In the genomic region with DNA sequence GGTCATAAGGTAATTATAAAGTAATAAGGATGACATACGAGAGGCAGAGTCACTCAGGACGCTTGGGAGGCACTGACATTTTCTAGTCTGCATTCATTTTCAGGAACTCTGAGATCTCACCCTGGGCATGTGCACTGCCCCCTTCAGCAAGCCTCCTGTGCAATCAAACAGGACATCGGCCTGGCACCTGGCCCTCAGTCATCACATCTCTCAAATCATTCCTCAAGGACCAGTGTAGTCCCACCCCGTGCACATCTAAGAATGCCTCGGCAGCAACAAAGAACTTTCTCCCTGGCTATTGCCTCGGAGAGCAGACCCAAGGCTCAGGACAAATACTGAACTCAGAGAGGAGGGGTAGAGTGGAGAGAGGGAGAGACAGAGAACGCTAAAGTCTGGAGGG, we compare ENCODE assay signal across 14 mouse cellular contexts. TPM values are rescaled to one million over a fixed set of nuclear protein-coding genes. Genes with fewer than 3 reads are reported as not detected.
A peak's percentile ranks its signal among the peaks of the same experiment; 100 is the strongest.
DNase-seq lines count a peak whose midpoint lies in the region; ATAC-seq and TF ChIP-seq lines count a peak whose summit lies in the region.
"Had no signal": no experiment of that assay in that cellular context is flagged by ENCODE, and none has a peak within 500 bp of the region (broad histone marks: within the 10 kb centered on the region; RNA-seq: fewer than 3 reads in every experiment).

No protein-coding gene starts in this region.

- no peaks in the 10 kb centered on the region for H3K36me3 ChIP-seq in hindbrain, embryonic 15.5 days
- no peaks in the 10 kb centered on the region for H3K36me3 ChIP-seq in hindbrain, postnatal 0 days (ENCODE audit: insufficient read depth, low read length)
- no peaks in the 10 kb centered on the region for H3K36me3 ChIP-seq in embryonic facial prominence, embryonic 15.5 days
- H3K36me3 ChIP-seq: intestine, embryonic 15.5 days; neural tube, embryonic 13.5 days had no signal

- H3K9me3 ChIP-seq in hindbrain, embryonic 15.5 days: no peaks in the 10 kb centered on the region
- no peaks in the 10 kb centered on the region for H3K9me3 ChIP-seq in hindbrain, postnatal 0 days (ENCODE audit: low read length)
- H3K9me3 ChIP-seq in embryonic facial prominence, embryonic 15.5 days (replicated peaks): no peaks in the 10 kb centered on the region
- H3K9me3 ChIP-seq: intestine, embryonic 15.5 days; neural tube, embryonic 13.5 days had no signal

- H3K4me3 ChIP-seq in hindbrain, embryonic 15.5 days: no peak overlapping the region
- H3K4me3 ChIP-seq in hindbrain, postnatal 0 days (ENCODE audit: low read length): no peak overlapping the region
- no peak overlapping the region for H3K4me3 ChIP-seq in embryonic facial prominence, embryonic 15.5 days (replicated peaks)
- H3K4me3 ChIP-seq: heart, adult 2 months; intestine, embryonic 15.5 days; neural tube, embryonic 13.5 days had no signal

- H3K27me3 ChIP-seq in hindbrain, embryonic 15.5 days: no peaks in the 10 kb centered on the region
- no peaks in the 10 kb centered on the region for H3K27me3 ChIP-seq in hindbrain, postnatal 0 days (ENCODE audit: insufficient read depth, low read length)
- H3K27me3 ChIP-seq in embryonic facial prominence, embryonic 15.5 days: no peaks in the 10 kb centered on the region
- H3K27me3 ChIP-seq: intestine, embryonic 15.5 days; neural tube, embryonic 13.5 days had no signal

- WGBS in hindbrain, embryonic 15.5 days: 58% methylated on average over 7 of the region's 7 CpGs
- WGBS in hindbrain, postnatal 0 days: 45% methylated on average over 7 of the region's 7 CpGs
- WGBS in embryonic facial prominence, embryonic 15.5 days: 37% methylated on average over 7 of the region's 7 CpGs

- ATAC-seq in hindbrain, embryonic 15.5 days (ENCODE audit: low FRiP score, low read depth): no peak
- ATAC-seq in hindbrain, postnatal 0 days: no peak
- ATAC-seq in embryonic facial prominence, embryonic 15.5 days (ENCODE audit: insufficient number of reproducible peaks, low FRiP score, low TSS enrichment, low read depth): peak; percentile 48
- ATAC-seq: intestine, embryonic 15.5 days had no signal

- no peak overlapping the region for H3K9ac ChIP-seq in hindbrain, embryonic 15.5 days
- no peak overlapping the region for H3K9ac ChIP-seq in hindbrain, postnatal 0 days (replicated peaks; ENCODE audit: low read length)
- H3K9ac ChIP-seq in embryonic facial prominence, embryonic 15.5 days: no peak overlapping the region
- H3K9ac ChIP-seq: intestine, embryonic 15.5 days; neural tube, embryonic 13.5 days had no signal

- peak overlapping the region; percentile 38; the same call in 1 of the 2 replicates for H3K27ac ChIP-seq in hindbrain, embryonic 15.5 days (replicated peaks)
- H3K27ac ChIP-seq in hindbrain, postnatal 0 days: no peak overlapping the region
- H3K27ac ChIP-seq in embryonic facial prominence, embryonic 15.5 days (replicated peaks): peak overlapping the region; percentile 34; the same call in 1 of the 2 replicates
- H3K27ac ChIP-seq: heart, adult 2 months; intestine, embryonic 15.5 days; kidney, postnatal 0 days; neural tube, embryonic 13.5 days had no signal

- DNase-seq in adrenal gland, postnatal 25 days: peak; percentile 24
- no peak for DNase-seq in adrenal gland, adult 8-10 months
- no peak for DNase-seq in hindbrain, postnatal 0 days (ENCODE audit: low spot score)
- DNase-seq in 3T3-L1 (ENCODE audit: low read depth, low spot score): peak; percentile 36
- DNase-seq in right cerebral cortex, postnatal 36 days (ENCODE audit: low spot score in 2 of 2): no peak
- no peak for DNase-seq in urinary bladder, postnatal 10 days (ENCODE audit: low spot score)
- DNase-seq: heart, adult 2 months; retina, postnatal 1 day; thymus, postnatal 4 days had no signal

- H3K4me1 ChIP-seq in hindbrain, embryonic 15.5 days (replicated peaks): peaks cover 12% of the 10 kb centered on the region
- no peaks in the 10 kb centered on the region for H3K4me1 ChIP-seq in hindbrain, postnatal 0 days (ENCODE audit: insufficient read depth, low read length)
- peaks cover 17% of the 10 kb centered on the region for H3K4me1 ChIP-seq in embryonic facial prominence, embryonic 15.5 days

- TF ChIP-seq CTCF in hindbrain, postnatal 0 days (IDR thresholded peaks at IDR 0.05; ENCODE audit: low read depth): no peak

- H3K4me2 ChIP-seq in hindbrain, embryonic 15.5 days: no peak overlapping the region
- no peak overlapping the region for H3K4me2 ChIP-seq in hindbrain, postnatal 0 days (ENCODE audit: low read depth, low read length)
- H3K4me2 ChIP-seq in embryonic facial prominence, embryonic 15.5 days (replicated peaks): no peak overlapping the region

RNA-seq across cellular contexts. Expression of gene Fdx1, which starts 34.7 kb away (rescaled TPM):
- total RNA-seq in adrenal gland, postnatal 25 days (2021): 1,622 and 2,124 TPM in 2 replicates
- 1,000 to 10,000 TPM; 1,389 to 2,039 (median 1,779) TPM for total RNA-seq in adrenal gland, adult 8-10 months (2022)
- 38.9 and 42.5 TPM in 2 replicates for polyA plus RNA-seq in hindbrain, embryonic 15.5 days (2015; fragmentation: Nextera tagmentation; extraction: Ambion mirVana)
- total RNA-seq in hindbrain, postnatal 0 days (2014; rRNA removed): 13.2 and 18.9 TPM in 2 replicates
- 47.6 and 50.7 TPM in 2 replicates for polyA plus RNA-seq in hindbrain, postnatal 0 days (2015; fragmentation: Nextera tagmentation; extraction: Ambion mirVana)
- polyA plus RNA-seq in embryonic facial prominence, embryonic 15.5 days (2015; fragmentation: Nextera tagmentation; extraction: Ambion mirVana): 68.9 and 69.8 TPM in 2 replicates

Comparison
In these comparisons a context has a peak if more than half of its experiments do, and no peak if none do; other contexts are left out.
1. DNase-seq: peak in adrenal gland, postnatal 25 days (single experiment) and 3T3-L1 (single experiment); none in adrenal gland, adult 8-10 months (single experiment), hindbrain, postnatal 0 days (single experiment), right cerebral cortex, postnatal 36 days (0 of 2) and urinary bladder, postnatal 10 days (single experiment).
2. RNA of gene Fdx1, which starts 34.7 kb away (total RNA-seq): 1,389 to 2,039 TPM in adrenal gland, adult 8-10 months and 1,622 to 2,124 TPM in adrenal gland, postnatal 25 days; 13.2 to 18.9 TPM in hindbrain, postnatal 0 days; every median in the first group is over 10 times any median in the second.